Mouse (Mus musculus) G1E (cell line): ENCODE results near the gene Tex22.

ENCODE experiments used
- CTCF ChIP-seq: IDR thresholded peaks from 2 replicates; pipeline ENCODE4 v1.5.1; 2012; ENCODE audit warnings: low read depth, low read length, inconsistent platforms, mixed read lengths
- TAL1 ChIP-seq: conservative IDR thresholded peaks from 2 replicates; pipeline ENCODE4 v1.6.1; 2012; ENCODE audit warnings: low read depth, low read length, inconsistent platforms, mixed read lengths

DNA sequence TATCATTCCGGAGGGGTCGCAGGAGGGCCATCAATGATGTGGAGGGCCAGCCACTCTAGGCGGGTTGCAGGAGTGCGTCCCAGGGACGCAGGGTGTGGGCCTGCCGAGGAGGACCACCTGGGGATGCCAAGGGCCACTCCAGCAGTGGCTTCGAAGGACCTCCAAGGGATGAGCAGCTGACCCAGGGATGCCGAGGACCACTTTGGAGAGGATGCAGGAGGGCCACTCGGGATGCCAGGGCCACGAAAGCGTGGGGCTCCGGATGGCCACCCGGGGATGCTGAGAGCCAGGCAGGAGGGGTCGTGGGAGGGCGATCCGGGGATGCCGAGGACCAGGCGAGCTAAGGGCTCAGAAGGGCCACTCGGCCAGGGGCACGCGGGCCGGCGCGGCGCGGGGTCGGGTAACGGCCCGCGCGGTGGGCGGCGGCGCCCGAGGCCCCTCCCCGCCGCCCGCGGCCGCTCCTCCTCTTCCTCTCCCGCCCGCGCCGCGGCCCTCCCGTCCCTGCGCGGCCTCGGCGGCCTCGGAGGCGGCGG lies 23.5 kb downstream of the Tex22 start, which contains the start of gene Mta1:
- TF ChIP-seq TAL1 (no peak), CTCF (no peak)
